Mouse (Mus musculus) adrenal gland (tissue): ENCODE data around the gene Ogfrl1.
"Not testable (repeated sequence)": the region's sequence is repeated elsewhere in the genome, so short reads cannot be mapped to it uniquely, and the experiment has no call there.

Source experiments
- intact Hi-C: fragments of 180-260 bp; cut with DNase I; formaldehyde crosslinking; loops from one replicate; pipeline ENCODE4 v1.15.1; 2025
- long read RNA-seq, 2 experiments: library from polyadenylated mRNA; unstranded; transcript quantifications; one replicate each; pipeline ENCODE4 v2.0.0; 2020; ENCODE audit warnings: borderline replicate concordance in 1 of 2; ENCODE audit not compliant: insufficient replicate concordance in 1 of 2

Ogfrl1 gene
- long read RNA-seq, experiment 1, full-length matches to known transcripts: 4 of 6 reads
- long read RNA-seq, experiment 1, partial matches to known transcripts: 0 of 6 reads
- long read RNA-seq, experiment 1, other reads (novel, unspliced or antisense): 2 of 6 reads
- long read RNA-seq, experiment 2, full-length matches to known transcripts: 6 of 14 reads
- long read RNA-seq, experiment 2, partial matches to known transcripts: 1 of 14 reads
- long read RNA-seq, experiment 2, other reads (novel, unspliced or antisense): 7 of 14 reads

DNA sequence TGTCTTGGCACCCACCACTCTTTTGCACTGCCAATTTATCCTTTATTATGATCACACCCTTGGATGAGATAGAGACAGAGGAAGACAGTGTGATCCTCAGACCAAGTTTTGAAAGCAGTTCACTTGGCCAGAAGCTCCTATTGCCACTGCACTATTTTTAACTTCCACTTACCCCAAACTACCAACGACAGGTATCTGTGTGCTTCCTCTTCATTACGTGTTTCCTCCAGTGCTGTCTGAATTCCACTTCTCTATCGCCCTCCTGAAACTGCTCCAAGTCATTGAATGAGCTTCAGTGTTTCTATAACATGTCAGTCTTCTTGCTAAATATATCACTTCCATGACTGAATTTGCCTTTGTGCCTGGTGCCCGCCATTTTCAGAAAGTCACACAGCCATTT is at the start of gene Ogfrl1:
Gene Ogfrl1, minus strand, starts transcription at position 150 of the 400 bp plus-strand sequence.
- intact Hi-C loops: no loop called here

DNA sequence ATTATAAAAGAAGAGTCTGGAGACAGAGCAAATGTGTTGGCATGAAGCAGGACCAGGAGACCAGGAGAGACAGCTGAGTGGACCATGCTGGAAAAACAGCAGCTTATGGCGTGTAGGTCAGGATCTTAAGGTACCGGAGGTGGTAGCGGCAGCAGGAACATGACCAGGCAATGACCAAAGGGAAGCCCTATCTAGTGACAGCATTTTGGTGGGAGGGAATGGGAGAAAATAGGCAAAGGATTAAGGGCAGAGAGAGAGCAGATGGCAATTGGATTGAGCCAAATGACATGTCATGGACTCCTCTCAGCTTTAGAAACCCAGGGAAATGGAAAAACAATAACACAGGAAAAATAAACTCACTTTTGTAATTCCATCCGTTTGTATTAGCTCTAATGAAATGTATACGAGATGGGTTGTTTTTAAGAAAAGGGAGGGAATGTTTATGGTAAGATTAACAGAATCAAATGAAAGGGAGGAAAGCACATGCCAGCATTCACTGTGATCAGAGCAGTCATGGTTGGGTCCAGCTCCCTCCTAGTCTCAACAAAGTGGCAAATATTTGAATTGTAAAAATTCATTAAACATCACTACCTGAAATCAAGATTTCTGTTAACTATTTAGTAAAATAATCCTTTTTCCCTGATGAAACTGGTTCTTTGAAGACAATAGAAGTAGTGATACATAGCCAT is 48.3 kb upstream of the Ogfrl1 start:
- intact Hi-C loops: no loop called here

DNA sequence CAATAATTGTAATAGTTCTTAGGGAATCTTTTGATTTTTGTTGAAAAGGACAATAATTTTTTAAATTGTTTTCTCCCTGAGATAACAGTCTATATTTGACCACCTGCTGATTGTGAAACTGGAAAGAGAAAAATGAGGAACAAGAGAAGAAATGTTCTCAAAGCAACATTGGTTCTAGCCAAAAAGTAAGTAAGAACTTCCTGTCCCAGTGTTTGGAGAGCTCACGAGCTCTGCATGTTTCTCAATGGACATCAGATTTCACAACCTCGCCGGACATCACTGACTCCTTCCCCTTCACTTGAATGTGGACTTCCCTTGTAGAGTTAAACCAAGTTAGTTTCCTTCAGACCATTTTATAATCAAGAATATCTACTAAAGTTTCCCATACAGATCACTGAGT is 36.0 kb upstream of the Ogfrl1 start:
- intact Hi-C loops: no loop called here

DNA sequence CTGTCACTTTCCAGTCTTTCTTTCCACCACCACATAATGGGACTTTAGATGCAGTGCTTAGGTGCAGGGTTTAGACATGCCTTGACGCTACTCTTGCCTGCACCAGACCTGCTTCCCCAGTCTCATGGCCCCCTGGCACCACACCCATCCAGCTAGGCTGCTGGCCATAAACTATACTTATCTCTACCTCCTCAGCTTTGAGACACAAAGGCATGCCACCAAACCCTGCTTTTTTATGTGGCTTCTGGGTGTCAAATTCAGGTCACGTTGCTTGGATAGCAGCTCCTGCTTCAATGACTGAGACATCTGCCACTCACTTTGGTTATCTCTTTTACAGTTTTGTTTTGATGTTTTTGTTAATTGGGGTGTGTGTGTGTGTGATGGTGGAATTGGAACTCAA is 28.9 kb upstream of the Ogfrl1 start:
- intact Hi-C loops: no loop called here

DNA sequence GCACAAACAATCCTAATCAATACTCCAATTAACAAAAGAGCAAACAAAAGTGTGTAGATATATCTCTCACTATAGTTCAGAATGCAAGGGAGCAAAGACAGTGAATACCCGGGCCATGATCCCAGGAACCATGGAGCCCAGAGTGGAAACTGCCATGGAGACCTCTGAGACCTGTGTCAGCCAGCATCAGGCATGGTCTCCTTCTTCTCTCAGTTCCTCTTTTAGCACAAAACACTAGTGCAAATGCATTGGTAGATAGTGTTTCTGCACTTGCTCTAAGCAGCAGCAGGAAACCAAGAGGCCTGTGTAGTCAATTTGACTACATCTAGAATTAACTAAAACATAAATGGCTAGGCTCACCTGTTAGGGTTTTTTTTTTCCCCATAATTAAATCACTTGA is 21.4 kb upstream of the Ogfrl1 start:
- intact Hi-C loops: no loop called here

DNA sequence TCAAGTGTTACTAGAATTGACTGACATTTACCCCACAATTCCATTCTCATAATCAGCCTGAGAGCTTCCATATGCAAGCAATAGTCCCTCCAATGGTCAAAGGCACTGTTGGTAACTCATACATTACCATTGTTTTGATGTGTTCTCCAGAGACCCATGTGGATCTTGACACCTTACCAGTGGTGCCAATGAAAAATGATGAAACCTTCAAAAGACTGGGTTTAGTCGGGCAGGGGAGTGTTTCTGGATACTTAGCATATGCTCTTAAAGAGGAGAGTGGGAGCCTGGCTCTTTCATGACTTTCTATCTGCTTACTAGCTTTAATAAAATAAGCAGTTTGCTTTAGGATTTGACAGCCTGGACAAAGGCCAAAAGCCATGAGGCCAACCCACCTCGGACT is 20.5 kb upstream of the Ogfrl1 start:
- intact Hi-C loops: no loop called here

DNA sequence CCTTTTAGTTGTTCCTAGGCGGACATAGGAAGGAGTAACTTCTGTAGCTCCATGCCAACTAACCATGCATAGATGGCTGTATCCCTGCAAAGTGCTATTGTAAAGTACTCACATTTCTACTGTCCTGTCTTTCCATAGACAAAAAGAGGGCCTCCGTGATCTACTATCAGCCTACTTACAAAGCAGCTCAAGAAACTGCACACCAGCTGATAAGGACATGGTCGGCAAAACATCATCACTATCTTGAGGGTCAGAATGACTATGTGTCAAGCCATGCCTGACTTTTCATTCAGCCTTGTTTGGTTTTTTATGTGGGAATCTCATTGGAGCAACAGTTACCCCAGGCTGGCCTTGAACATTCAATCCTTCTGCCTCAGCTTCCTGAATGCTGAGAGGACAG is 20.0 kb upstream of the Ogfrl1 start:
- intact Hi-C loops: no loop called here

DNA sequence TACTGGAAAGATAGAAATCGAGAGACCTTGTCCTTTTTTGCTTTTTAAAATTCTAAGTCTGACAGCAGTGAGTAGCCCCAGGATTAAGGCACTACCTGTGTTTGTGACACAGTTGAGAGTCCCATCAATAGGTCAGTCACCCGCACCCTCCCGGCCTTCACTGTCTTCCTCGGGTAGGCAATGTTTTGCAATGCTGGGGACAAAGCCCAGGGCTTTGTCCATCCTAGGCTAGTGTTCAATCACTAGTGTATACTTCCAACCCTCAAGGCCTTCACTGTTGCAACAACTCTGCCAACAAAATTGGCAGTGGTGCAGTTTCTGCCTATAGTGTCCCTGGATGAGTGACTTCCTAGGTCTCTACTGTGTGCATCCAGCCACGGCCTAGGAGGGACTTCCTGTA is 14.0 kb upstream of the Ogfrl1 start:
- intact Hi-C loops: no loop called here

DNA sequence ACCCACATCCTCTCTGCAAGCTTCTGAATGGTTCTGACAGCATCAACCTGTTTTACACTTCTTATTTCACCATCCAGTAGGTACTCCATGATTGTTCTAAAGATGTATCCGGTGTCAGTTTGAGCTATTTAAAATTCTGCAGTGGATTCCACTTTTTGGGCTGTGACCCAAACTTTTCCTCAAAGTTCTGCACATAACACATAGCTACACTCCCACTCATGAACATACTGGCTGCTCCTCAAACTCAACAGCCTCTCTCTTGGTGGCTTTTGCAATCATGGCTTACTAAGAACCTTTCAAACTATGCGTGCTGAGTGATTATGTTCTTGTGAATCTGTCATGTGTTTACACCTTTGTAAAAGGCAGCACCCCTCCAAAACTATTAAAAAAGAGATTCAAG is 12.4 kb upstream of the Ogfrl1 start:
- intact Hi-C loops: no loop called here

DNA sequence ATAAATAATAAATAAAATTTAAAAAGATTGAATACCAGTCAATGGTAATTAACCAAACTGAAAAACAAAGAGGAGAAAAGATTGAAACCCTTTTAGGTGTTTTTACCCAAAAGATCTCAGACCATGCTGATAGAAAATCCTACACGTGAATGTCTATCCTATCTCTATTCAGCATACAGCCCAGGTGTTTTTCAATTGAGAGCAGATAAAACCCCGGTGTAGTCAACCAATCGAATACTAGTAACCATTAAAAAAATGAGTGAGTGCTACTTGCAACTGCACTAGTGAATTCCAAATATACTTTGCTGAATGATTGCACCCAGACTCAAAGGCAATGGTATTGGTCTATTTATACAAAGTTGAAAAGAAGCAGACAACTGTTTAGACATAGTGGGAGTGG is 4.8 kb upstream of the Ogfrl1 start:
- intact Hi-C loops: no loop called here

DNA sequence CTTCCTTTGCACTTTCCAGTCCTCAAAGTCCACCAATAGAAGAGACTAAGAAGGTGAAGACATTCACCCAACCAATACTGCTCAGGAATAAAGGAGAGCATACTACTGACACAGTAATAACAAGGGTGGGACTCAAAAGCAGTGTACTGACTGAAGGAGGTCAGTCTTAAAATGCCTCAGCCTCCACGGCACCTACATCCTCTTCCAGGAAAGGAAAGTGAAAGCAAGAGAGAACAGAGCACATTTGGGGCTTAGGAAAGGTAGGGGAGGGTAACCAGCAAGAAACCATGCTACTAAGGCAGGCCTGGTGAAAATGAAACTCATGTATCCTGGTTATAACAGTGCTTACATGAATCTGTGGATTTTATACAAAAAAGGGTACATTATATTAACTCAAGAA is 2.0 kb upstream of the Ogfrl1 start:
- intact Hi-C loops: no loop called here

DNA sequence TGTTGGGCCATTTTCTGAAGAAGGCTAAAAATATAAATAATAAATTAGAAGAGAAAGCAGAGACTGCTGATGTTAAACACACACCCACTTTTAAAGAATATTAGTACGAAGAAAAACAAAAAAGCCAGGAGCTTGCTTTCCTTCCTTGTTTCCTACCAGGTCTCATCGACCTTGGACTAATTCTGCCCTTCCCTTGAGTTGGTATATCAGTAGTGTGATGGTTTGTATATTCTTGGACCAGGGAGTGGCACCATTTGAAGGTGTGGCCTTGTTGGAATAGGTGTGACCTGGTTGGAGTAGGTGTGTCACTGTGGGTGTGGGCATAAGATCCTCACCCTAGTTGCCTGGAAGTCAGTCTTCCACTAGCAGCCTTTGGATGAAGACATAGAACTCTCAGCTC is 3.2 kb downstream of the Ogfrl1 start:
- intact Hi-C loops: not testable (repeated sequence)

DNA sequence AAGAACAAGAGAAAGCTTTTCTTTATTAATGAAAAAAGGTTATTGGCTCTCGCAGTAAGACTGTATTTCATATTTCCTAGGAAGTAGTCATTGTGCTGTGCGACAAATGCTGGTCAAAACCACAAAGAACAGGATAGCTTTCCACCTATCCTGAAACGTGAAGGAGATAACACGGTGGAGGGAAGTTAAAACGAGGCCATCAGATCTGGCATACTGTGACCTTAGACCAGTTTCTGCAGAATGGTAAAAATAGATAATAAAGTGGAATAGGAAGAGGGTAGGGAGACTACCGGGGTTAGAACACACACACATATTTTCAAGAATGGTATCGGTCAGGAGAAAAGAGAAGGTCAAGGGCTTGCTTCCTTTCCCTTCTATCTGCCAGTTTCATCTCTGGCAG is 5.8 kb downstream of the Ogfrl1 start:
- intact Hi-C loops: no loop called here

DNA sequence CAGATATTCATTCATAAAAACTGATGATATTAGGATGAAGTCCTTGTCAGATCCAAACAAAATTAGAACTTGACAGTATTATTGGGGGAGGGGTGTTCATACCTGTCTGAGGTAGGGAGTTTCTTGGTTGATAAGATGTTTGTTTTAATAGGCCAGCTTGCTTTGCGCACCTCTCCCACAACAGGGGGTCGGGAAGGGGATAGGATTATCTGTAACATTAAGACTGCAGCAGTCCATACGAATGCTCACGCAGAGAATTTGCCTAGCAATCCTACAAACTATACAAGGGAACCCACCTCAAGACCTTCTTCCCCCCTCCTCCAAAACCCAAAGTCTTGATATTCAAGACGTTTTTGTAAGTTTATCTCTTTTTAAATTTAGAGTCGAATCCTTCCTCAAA is 13.2 kb downstream of the Ogfrl1 start:
- intact Hi-C loops: no loop called here

DNA sequence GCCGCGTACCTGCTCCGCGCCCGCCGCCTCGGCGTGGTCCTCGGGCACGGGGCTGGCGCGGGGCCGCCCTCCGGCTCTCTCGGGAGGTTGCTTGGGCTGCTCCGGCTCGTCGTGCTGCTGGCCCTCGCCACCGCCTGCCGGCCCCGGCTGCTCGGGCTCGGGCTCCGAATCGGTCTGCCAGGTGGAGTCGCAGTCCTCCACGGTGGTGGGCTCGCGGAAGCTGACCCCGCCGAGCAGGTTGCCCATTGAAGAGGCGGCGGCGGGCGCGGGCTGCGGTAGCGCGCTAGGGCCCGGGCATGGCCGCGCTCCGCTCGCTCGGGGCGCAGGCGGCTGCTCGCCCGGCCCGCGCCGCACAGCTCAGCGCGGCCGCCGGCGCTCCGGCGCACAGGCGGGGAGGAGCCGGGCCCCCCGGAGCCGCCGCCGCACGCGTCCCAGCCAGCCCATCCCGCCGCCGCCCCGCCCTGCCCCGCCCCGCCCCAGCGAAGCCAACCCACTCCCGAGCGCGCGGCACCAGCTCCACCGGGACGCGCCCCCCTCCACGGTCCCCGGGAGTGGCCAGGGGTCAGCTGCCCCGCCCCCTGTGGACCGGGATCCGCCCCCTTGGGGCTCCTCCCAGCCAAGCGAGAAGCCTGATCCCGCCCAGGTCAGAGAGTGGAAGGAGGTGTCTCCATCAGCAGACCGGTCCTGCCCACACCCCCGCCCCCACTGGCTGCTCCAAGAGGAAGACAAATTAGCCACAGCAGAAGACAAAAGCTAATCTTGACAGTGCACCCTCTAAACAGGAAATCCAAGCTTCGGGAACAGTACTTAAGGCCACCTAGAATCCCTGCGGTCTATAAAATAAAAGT is 14.5 kb downstream of the Ogfrl1 start:
- intact Hi-C loops: no loop called here

DNA sequence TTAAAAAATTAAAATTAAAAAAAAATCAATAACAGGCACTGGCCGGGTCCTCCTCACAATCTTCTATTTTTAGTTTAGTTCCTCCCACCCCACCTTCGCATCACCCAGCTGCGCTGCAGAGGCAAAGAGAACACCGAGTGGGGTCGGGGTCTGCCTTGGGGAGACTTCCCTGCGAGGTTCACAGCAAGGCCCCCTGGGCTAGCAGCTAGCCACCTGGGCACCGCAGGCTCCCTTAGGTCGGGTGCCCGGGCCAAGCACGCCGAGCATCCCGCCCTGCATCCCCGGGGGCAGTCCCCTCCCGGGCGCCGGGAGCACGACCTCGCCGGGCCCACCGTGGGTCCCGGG is 15.1 kb downstream of the Ogfrl1 start:
- intact Hi-C loops: no loop called here

DNA sequence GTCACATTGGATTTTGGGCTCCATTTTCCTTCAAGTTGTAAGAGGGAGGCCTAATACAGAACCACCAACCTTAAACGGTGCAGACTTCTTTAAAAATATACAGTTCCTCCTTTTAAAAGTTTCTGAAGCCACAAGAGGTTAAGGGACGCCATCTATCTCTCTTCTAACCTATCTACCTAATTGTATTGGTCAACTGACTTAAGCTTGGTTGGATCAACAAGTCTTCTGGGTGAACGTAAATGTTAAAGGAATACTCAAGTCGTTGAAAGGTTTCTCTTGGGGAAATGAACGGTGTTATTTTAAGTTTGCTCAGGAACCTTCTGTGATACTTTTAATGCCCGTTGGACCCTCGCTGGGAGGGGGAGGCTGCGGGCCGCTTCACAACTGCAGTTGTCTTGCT is 15.5 kb downstream of the Ogfrl1 start:
- intact Hi-C loops: no loop called here

DNA sequence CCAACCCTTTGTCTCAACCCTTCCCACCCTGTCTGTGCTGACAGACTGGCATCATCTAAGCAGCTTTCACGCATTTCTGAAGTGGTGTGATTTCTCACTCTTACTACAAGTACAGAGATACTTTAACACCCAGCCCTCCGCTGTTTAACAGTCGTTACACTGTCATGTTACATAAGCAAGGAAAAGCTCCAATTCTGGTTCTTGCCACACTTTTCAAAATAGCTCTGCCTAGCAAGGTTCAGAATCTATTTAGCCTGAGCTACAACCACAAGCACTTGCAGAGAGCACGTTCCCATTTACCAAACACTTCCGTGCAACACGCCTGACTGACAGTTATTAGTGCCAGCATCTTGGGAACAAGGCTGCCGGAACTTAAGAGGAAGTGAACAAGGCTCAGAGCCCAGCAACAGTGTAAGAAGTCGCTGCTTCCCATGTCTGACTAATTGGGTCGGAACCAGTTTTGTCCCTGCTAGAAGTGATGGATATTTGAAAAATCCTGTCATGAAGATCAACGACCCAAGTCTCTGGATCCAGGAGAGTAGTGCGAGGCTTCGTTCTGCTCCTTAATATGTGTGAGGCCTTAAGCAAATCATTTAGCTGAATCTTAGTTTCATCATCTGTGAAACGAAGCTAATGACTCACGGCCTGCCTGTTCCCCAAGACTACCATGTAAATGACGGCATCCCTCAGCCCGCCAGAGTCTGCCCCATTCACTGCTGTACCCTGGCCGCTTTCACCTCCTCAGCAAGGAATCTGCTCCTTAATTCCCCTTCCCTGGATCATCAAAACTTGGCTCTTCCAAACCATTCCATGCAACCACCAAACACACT is 17.4 kb downstream of the Ogfrl1 start:
- intact Hi-C loops: no loop called here

DNA sequence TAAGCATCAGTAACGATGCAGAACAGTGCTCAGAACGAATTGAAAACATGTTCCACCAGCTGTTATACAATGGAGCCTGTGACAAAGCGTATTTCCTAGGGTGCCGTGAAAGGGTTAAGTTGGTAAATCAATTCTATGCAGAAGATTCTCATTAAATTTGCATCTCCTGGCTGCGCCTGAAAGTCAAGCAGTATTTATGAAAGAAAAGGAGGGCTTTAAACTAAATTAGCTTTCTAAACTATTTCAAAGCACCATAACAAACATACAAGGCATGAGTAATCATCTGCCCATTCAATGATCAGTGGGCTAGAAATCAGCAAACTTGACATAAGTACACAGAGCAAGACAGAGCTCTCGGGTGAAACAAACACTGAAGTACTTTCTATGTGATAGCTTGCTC is 18.3 kb downstream of the Ogfrl1 start:
- intact Hi-C loops: no loop called here

DNA sequence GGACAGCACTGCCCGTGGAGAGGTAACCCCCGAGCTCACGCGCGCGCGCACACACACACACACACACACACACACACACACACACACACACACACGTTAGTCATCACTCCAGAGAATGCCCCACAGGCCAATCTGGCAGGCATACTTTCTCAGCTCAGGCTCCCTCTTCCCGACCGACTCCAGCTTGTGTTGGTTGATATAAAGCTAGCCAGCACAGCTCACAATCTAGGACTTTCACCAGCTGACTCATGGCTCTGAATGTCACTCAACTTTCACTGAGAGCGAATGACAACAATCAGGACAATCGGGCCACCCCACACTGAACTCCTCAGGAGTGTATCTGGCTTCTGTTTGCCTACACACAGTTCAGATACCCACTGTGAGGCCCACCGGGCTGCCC is 20.0 kb downstream of the Ogfrl1 start:
- intact Hi-C loops: no loop called here

DNA sequence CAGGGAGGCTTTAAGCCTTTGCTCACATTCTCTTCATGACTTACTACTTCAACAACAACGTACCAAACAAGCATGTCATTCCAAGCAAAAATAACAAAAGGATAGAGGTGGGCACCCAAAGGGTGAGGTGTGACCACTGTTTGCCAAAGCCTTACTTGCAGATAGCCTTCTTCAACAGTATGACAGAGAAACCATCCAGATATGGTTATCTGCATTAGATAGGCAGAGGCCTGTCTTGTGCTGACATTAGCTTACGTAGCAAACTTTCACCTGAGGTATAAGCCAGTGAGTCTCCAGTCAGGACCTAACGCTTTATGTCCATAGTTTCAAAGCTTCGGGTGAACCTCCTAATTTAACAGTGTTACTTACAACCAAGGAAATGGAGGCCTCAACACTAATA is 23.4 kb downstream of the Ogfrl1 start:
- intact Hi-C loops: no loop called here

DNA sequence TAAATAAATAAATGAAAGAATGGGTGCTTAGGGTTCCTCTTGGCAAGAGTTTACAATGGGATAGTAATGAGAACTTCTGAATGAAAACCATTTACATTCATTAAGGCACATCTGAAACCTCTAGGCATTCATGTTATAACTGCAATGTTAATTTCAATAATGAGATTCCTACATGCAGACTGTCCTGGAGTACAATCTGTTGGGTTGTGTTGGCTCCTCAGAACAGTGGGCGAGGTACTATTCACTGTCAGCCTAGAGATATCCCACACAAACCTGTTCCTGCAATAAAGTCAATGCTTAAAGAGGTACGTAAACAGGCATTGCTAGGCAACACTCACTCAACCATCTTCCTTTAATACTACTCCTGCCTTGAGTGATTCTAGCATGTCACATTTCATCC is 32.0 kb downstream of the Ogfrl1 start:
- intact Hi-C loops: no loop called here
